Mouse (Mus musculus) forebrain, embryonic 14.5 days (tissue): Measurements from ENCODE around the gene Blcap. TPM values are rescaled to one million over a fixed set of nuclear protein-coding genes. Genes with fewer than 3 reads are reported as not detected.
A peak's percentile ranks its signal among the peaks of the same experiment; 100 is the strongest.
"Not testable (repeated sequence)": the region's sequence is repeated elsewhere in the genome, so short reads cannot be mapped to it uniquely, and the experiment has no call there.

Experiments used
- ATAC-seq: fragments of 200-750 bp; cut with Nextera tagmentation; 2 replicates; pipeline ENCODE4 v1.8.0; 2017; ENCODE audit warnings: mild to moderate bottlenecking, moderate library complexity
- DNase-seq: peaks from one replicate; pipeline ENCODE4 v3.0.0-alpha.2; 2015; ENCODE audit warnings: low spot score
- H3K27ac ChIP-seq: fragments of 300-500 bp; sonication (generic); 2 replicates; pipeline ENCODE4 v1.5.1; 2014; ENCODE audit warnings: low read depth, mild to moderate bottlenecking, control low read depth, low read length, moderate library complexity
- H3K27me3 ChIP-seq: fragments of 300-500 bp; sonication (generic); replicated peaks from 2 replicates; pipeline ENCODE4 v1.6.1; 2014; ENCODE audit warnings: low read length, control low read depth, mixed read lengths; ENCODE audit not compliant: control insufficient read depth, insufficient read depth
- H3K36me3 ChIP-seq: fragments of 300-500 bp; sonication (generic); 2 replicates; pipeline ENCODE4 v1.6.1; 2014; ENCODE audit warnings: low read length, control low read depth; ENCODE audit not compliant: control insufficient read depth, insufficient read depth
- H3K4me1 ChIP-seq: fragments of 300-500 bp; sonication (generic); 2 replicates; pipeline ENCODE4 v1.6.1; 2014; ENCODE audit warnings: antibody characterized with exemption, low read length, control low read depth; ENCODE audit not compliant: control insufficient read depth, insufficient read depth
- H3K4me2 ChIP-seq: fragments of 300-500 bp; sonication (generic); 2 replicates; pipeline ENCODE4 v1.6.1; 2014; ENCODE audit warnings: mild to moderate bottlenecking, control low read depth, low read length
- H3K4me3 ChIP-seq: fragments of 300-500 bp; sonication (generic); 2 replicates; pipeline ENCODE4 v1.5.1; 2014; ENCODE audit warnings: low read depth, low read length, control low read depth
- H3K9ac ChIP-seq: fragments of 300-500 bp; sonication (generic); 2 replicates; pipeline ENCODE4 v1.6.1; 2014; ENCODE audit warnings: mild to moderate bottlenecking, low read length, control low read depth, moderate library complexity
- H3K9me3 ChIP-seq: fragments of 300-500 bp; sonication (generic); replicated peaks from 2 replicates; pipeline ENCODE4 v1.6.1; 2016; ENCODE audit warnings: low read length, control low read depth, mixed read lengths; ENCODE audit not compliant: control insufficient read depth
- WGBS: fragments of 180-500 bp; shearing (Covaris S2); extraction: QIAGEN DNeasy Blood & Tissue Kit; methylation state at CpG from one replicate; pipeline ENCODE4 v1.1.7; 2014; 5-methylcytosine and 5-hydroxymethylcytosine counted together
- polyA plus RNA-seq: library from polyadenylated mRNA; unstranded; fragments of >200 nt; fragmentation: Nextera tagmentation; extraction: Ambion mirVana; gene quantifications from 2 replicates; pipeline ENCODE4 v1.2.1, GENCODE M21; 2014

Gene Blcap
- polyA plus RNA-seq, 1 experiment from 2014 or later: 240 TPM

GRCm38 (mm10) chr2:157585351-157585750 is 14.3 kb upstream of the Blcap start:
- WGBS: 19% methylated on average over 7 of the region's 7 CpGs
- not testable (repeated sequence) for H3K9ac ChIP-seq, ATAC-seq, H3K36me3 ChIP-seq, H3K4me3 ChIP-seq, H3K4me2 ChIP-seq, H3K4me1 ChIP-seq, H3K27ac ChIP-seq, H3K27me3 ChIP-seq, H3K9me3 ChIP-seq, DNase-seq

- DNase-seq: no peak
- Histone ChIP-seq H3K27me3 (no peaks in the 10 kb centered on the region), H3K27ac (no peak overlapping the region), H3K9me3 (no peaks in the 10 kb centered on the region), H3K9ac (no peak overlapping the region), H3K36me3 (no peaks in the 10 kb centered on the region), H3K4me1 (no peaks in the 10 kb centered on the region), H3K4me3 (no peak overlapping the region), H3K4me2 (no peak overlapping the region)
- no peak for ATAC-seq
- WGBS: 64% methylated on average over 2 of the region's 2 CpGs
Observed at GRCm38 (mm10) chr2:157572786-157573185, 1.7 kb upstream of the Blcap start.

- Histone ChIP-seq H3K36me3 (no peaks in the 10 kb centered on the region), H3K9me3 (no peaks in the 10 kb centered on the region), H3K4me1 (peaks cover 13% of the 10 kb centered on the region), H3K9ac (no peak overlapping the region), H3K27ac (no peak overlapping the region), H3K4me3 (no peak overlapping the region), H3K4me2 (no peak overlapping the region), H3K27me3 (no peaks in the 10 kb centered on the region)
- 64% methylated on average over 9 of the region's 9 CpGs for WGBS
- DNase-seq (no peak), ATAC-seq (no peak)
Observed at GRCm38 (mm10) chr2:157569796-157570485, 1.1 kb downstream of the Blcap start.

- Histone ChIP-seq H3K9ac (no peak overlapping the region), H3K4me3 (no peak overlapping the region), H3K27me3 (no peaks in the 10 kb centered on the region), H3K36me3 (no peaks in the 10 kb centered on the region; the same call in 1 of the 2 replicates), H3K27ac (no peak overlapping the region), H3K4me2 (no peak overlapping the region), H3K4me1 (peaks cover 17% of the 10 kb centered on the region), H3K9me3 (no peaks in the 10 kb centered on the region)
- no peak for ATAC-seq
- DNase-seq: no peak
- WGBS: 10% methylated on average over 2 of the region's 2 CpGs
Observed at GRCm38 (mm10) chr2:157568881-157569280, 2.2 kb downstream of the Blcap start.

GRCm38 (mm10) chr2:157567235-157567961 is 3.7 kb downstream of the Blcap start:
- Histone ChIP-seq H3K27ac (peak overlapping the region; percentile 85; the same call in 1 of the 2 replicates), H3K4me2 (peak overlapping the region; percentile 93), H3K27me3 (no peaks in the 10 kb centered on the region), H3K9me3 (no peaks in the 10 kb centered on the region), H3K4me3 (peak overlapping the region; percentile 99; the same call in 1 of the 2 replicates), H3K4me1 (peaks cover 17% of the 10 kb centered on the region), H3K36me3 (peaks cover 5% of the 10 kb centered on the region; the same call in 1 of the 2 replicates), H3K9ac (peak overlapping the region; percentile 98)
- ATAC-seq: no peak
- DNase-seq: no peak
- 85% methylated on average over 11 of the region's 11 CpGs for WGBS

- peak overlapping the region; percentile 85 for H3K27ac ChIP-seq
- peaks cover 5% of the 10 kb centered on the region for H3K9me3 ChIP-seq
- H3K27me3 ChIP-seq: no peaks in the 10 kb centered on the region
- H3K9ac ChIP-seq: peak overlapping the region; percentile 98
- under 1% methylated on average over 36 of the region's 36 CpGs for WGBS
- H3K4me3 ChIP-seq: peak overlapping the region; percentile 99
- ATAC-seq (peak; percentile 83), DNase-seq (peak; percentile 94)
- peaks cover 15% of the 10 kb centered on the region for H3K36me3 ChIP-seq
- H3K4me1 ChIP-seq: peaks cover 17% of the 10 kb centered on the region
- H3K4me2 ChIP-seq: peak overlapping the region; percentile 93
Observed at GRCm38 (mm10) chr2:157566260-157566952, 4.7 kb downstream of the Blcap start.

- Histone ChIP-seq H3K9ac (peak overlapping the region; percentile 98), H3K4me1 (peaks cover 17% of the 10 kb centered on the region), H3K4me3 (peak overlapping the region; percentile 99), H3K9me3 (peaks cover 9% of the 10 kb centered on the region), H3K27me3 (no peaks in the 10 kb centered on the region), H3K4me2 (peak overlapping the region; percentile 93), H3K36me3 (peaks cover 20% of the 10 kb centered on the region), H3K27ac (peak overlapping the region; percentile 85)
- ATAC-seq (peak; percentile 16), DNase-seq (no peak)
- under 1% methylated on average over 35 of the region's 35 CpGs for WGBS
Observed at GRCm38 (mm10) chr2:157565898-157566259, 5.2 kb downstream of the Blcap start.

GRCm38 (mm10) chr2:157565446-157565845 is 5.6 kb downstream of the Blcap start:
- H3K9ac ChIP-seq: peak overlapping the region; percentile 98
- peaks cover 10% of the 10 kb centered on the region for H3K9me3 ChIP-seq
- 7% methylated on average over 13 of the region's 13 CpGs for WGBS
- peaks cover 17% of the 10 kb centered on the region for H3K4me1 ChIP-seq
- peak overlapping the region; percentile 93 for H3K4me2 ChIP-seq
- peak overlapping the region; percentile 85; the same call in 1 of the 2 replicates for H3K27ac ChIP-seq
- no peaks in the 10 kb centered on the region for H3K27me3 ChIP-seq
- peak; percentile 29 for DNase-seq
- H3K4me3 ChIP-seq: peak overlapping the region; percentile 99
- no peak for ATAC-seq
- peaks cover 21% of the 10 kb centered on the region for H3K36me3 ChIP-seq
